Mouse (Mus musculus) spleen, adult 2 months (tissue): ENCODE measurements around the gene Grhl3. TPM values are rescaled to one million over a fixed set of nuclear protein-coding genes. Genes with fewer than 3 reads are reported as not detected.

ENCODE experiments used
- DNase-seq, 2 experiments: peaks; one replicate each; pipeline versions ENCODE4 v3.0.0 to v3.0.0-alpha.2; 2012 to 2021; ENCODE audit warnings: low spot score in 2 of 2, low read depth in 1 of 2
- H3K27ac ChIP-seq: fragments of 200-500 bp; 2 replicates; pipeline ENCODE4 v1.5.1; 2012; ENCODE audit warnings: low read length, inconsistent platforms; ENCODE audit not compliant: insufficient read depth
- H3K27me3 ChIP-seq: fragments of 200-500 bp; 2 replicates; pipeline ENCODE4 v1.6.1; 2012; ENCODE audit warnings: mild to moderate bottlenecking, moderate library complexity, low read length, inconsistent platforms; ENCODE audit not compliant: control insufficient read depth, insufficient read depth
- H3K36me3 ChIP-seq: fragments of 200-500 bp; 2 replicates; pipeline ENCODE4 v1.6.1; 2012; ENCODE audit warnings: mild to moderate bottlenecking, low read length, inconsistent platforms; ENCODE audit not compliant: control insufficient read depth, insufficient read depth
- H3K4me1 ChIP-seq: fragments of 200-500 bp; 2 replicates; pipeline ENCODE4 v1.6.1; 2011; ENCODE audit warnings: inconsistent platforms; ENCODE audit not compliant: control insufficient read depth, insufficient read depth, insufficient read length
- H3K4me3 ChIP-seq: fragments of 200-500 bp; 2 replicates; pipeline ENCODE4 v1.5.1; 2011; ENCODE audit warnings: mild to moderate bottlenecking, inconsistent platforms; ENCODE audit not compliant: insufficient read depth, insufficient read length; ENCODE audit errors: extremely low read depth
- CTCF ChIP-seq: fragments of 200-500 bp; IDR thresholded peaks from 2 replicates; pipeline ENCODE4 v1.5.1; 2011; ENCODE audit warnings: mild to moderate bottlenecking, inconsistent platforms; ENCODE audit not compliant: insufficient read depth, insufficient read length, insufficient replicate concordance; ENCODE audit errors: extremely low read depth
- POLR2A ChIP-seq: fragments of 200-500 bp; IDR thresholded peaks from 2 replicates; pipeline ENCODE4 v1.6.1; 2011; ENCODE audit warnings: low read depth, low read length, inconsistent platforms
- WGBS: fragments of 180-500 bp; shearing (Covaris S2); methylation state at CpG from one replicate; pipeline ENCODE4 v1.1.7; 2018; 5-methylcytosine and 5-hydroxymethylcytosine counted together
- polyA plus RNA-seq: library from polyadenylated mRNA; depleted of rRNA; stranded (reverse); fragments of >200 nt; gene quantifications from 2 replicates; pipeline ENCODE4 v1.2.3, GENCODE M21; 2012

Grhl3 gene
- polyA plus RNA-seq, 1 experiment: 0.12 TPM

DNA sequence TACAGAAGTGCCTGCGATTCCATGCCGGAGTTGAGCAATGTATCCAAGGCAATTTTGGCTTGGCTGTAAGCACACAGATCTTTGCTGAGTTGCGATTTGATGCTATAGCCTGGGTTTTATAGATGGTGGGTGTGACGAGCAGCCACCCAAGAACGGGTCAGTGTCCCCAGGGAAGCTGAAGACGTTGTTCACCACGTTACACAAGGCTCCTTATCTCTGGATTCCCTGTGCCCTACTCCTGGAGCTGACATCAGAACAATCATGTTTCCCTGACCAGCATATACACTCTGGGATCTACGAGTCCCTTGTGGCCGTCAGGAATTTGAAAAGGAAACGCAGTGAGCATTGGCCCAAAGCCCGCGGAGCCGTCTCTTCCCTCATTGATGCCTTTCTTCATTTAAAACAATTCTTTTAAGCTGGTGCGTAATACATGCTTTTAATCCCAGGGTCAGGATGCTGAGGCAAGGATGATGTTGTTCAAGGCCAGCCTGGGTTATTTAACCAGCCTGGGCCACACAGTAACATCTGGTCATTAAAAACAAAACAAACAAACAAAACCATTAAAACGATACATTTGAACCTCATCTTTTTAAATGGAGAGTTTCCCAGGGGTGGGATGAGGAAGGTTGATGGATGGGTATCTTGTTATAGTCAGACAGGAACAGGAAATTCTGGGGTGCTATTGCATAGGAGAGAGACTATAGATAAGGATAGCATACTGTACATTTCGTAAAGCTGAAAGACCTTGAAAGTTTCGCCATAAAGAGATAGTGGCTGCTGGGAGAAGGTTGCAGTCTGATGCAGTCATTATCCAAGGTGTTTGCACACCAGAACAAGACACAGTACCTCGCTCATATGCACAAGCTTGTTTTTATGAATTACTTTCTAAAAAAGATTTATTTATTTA is 34.8 kb upstream of the Grhl3 start:
- Histone ChIP-seq H3K4me1 (no peaks in the 10 kb centered on the region), H3K27me3 (no peaks in the 10 kb centered on the region), H3K27ac (no peak overlapping the region), H3K4me3 (no peak overlapping the region), H3K36me3 (no peaks in the 10 kb centered on the region)
- 80% methylated on average over 18 of the region's 18 CpGs for WGBS
- no peak for DNase-seq
- TF ChIP-seq CTCF (no peak), POLR2A (no peak)

- WGBS: 88% methylated on average over 7 of the region's 7 CpGs
- no peaks in the 10 kb centered on the region for H3K36me3 ChIP-seq
- TF ChIP-seq POLR2A (no peak), CTCF (no peak)
- no peak overlapping the region for H3K4me3 ChIP-seq
- no peak overlapping the region for H3K27ac ChIP-seq
- DNase-seq: no peak
- H3K4me1 ChIP-seq: no peaks in the 10 kb centered on the region
- no peaks in the 10 kb centered on the region for H3K27me3 ChIP-seq
Observed at GRCm38 (mm10) chr4:135606271-135606670, 32.8 kb upstream of the Grhl3 start.

GRCm38 (mm10) chr4:135601530-135601929 is 28.1 kb upstream of the Grhl3 start:
- no peak overlapping the region for H3K4me3 ChIP-seq
- no peaks in the 10 kb centered on the region for H3K4me1 ChIP-seq
- no peaks in the 10 kb centered on the region for H3K27me3 ChIP-seq
- DNase-seq: no peak
- H3K36me3 ChIP-seq: no peaks in the 10 kb centered on the region
- 89% methylated on average over 3 of the region's 3 CpGs for WGBS
- H3K27ac ChIP-seq: no peak overlapping the region
- TF ChIP-seq POLR2A (no peak), CTCF (no peak)

DNA sequence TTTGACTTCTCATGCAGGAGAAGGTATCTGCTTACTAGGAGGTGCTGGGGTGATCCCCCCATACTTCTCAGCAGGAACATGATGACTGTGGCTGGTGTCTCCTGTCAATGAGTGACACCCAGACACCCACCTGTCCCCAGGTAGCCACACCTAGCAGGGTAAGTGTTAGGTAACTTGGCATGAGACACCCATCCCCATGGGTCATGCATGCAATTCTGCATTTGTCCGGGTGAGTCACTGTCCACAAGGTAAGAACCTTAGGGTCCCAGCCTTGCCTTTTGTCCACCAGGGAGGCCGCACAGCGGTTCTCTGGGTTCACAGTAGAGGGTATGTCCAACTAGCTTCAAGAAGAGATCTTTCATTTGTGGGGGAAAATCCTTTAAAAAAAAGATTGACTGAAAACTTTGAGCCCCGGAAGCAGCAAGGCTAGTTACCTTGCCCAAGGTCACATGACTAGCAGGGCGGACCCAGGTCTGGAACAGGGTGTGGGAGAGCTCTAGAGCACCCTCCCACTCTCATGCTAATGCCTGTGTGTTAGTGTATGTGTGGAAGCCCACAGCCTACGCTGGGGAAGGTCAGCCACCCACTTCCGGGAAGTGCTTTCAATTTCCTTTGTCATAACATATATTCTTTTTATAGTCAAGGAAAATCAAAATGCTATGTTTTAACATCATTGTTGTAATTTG is 26.2 kb upstream of the Grhl3 start:
- H3K4me3 ChIP-seq: no peak overlapping the region
- no peak overlapping the region for H3K27ac ChIP-seq
- no peaks in the 10 kb centered on the region for H3K27me3 ChIP-seq
- TF ChIP-seq POLR2A (no peak), CTCF (no peak)
- H3K4me1 ChIP-seq: no peaks in the 10 kb centered on the region
- WGBS: 80% methylated on average over 7 of the region's 7 CpGs
- H3K36me3 ChIP-seq: no peaks in the 10 kb centered on the region
- DNase-seq: no peak

DNA sequence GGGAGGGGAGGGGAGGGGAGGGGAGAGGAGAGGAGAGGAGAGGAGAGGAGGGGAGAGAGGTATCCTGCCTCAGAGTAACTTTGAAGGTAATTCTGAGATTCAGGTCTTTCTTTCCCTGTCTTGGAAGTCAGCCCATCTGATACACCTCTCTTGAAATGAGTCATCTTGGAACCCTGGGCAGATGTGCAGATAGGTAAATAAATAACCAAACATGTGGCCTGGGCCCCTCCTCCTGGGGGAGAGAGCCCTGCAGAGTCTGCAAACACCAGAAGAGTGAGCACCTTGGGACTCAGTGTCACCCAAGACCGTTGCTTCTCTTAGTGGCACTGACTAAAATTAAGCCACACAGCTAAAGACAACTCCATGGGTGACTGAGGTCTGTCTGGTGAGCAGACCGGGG is 25.6 kb upstream of the Grhl3 start:
- Histone ChIP-seq H3K36me3 (no peaks in the 10 kb centered on the region), H3K4me1 (no peaks in the 10 kb centered on the region), H3K4me3 (no peak overlapping the region), H3K27me3 (no peaks in the 10 kb centered on the region), H3K27ac (no peak overlapping the region)
- WGBS: 63% methylated on average over 1 of the region's 2 CpGs
- DNase-seq: no peak
- TF ChIP-seq POLR2A (no peak), CTCF (no peak)

DNA sequence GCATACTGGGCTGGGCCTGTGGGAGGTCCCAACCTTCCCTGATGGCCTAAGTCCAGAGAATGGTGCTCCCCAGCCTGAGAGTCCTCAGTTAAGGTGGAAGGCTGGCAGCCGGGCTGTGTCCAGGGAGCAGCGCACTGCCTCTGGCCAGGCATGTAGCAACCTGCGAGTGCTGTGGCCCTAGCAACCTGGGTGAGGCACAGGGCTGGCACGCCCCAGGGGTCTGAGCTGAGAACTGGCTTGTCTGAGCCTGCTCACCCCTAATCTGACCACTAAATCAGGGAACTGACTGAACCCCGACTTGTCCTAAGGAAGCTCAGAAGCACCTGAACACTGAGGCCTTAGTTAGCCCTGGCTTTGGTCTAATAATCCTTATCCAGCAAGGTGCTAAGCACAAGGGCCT is 24.1 kb upstream of the Grhl3 start:
- TF ChIP-seq CTCF (no peak), POLR2A (no peak)
- no peak overlapping the region for H3K4me3 ChIP-seq
- H3K4me1 ChIP-seq: no peaks in the 10 kb centered on the region
- 83% methylated on average over 5 of the region's 5 CpGs for WGBS
- no peaks in the 10 kb centered on the region for H3K27me3 ChIP-seq
- H3K27ac ChIP-seq: no peak overlapping the region
- H3K36me3 ChIP-seq: no peaks in the 10 kb centered on the region
- DNase-seq: no peak

DNA sequence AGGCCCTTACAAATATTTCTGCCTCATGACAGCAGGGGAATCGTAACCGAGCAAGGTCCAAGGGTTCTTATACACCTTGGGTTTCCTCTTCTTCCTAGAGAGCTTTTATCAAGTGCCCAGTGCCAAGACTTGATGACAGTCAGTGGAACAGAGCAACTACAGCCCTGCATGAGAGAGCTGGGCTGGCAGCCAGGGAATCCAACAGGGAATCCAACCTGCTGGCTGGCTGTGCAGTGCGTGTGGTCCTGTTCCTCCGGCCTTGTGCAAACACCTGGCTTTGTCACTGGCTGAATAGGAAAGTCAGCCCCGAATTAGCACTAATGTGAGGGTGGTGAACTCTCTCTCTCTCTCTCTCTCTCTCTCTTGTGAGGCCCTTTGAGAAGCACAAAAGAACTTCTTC is 22.5 kb upstream of the Grhl3 start:
- H3K4me3 ChIP-seq: no peak overlapping the region
- no peaks in the 10 kb centered on the region for H3K27me3 ChIP-seq
- 80% methylated on average over 5 of the region's 5 CpGs for WGBS
- TF ChIP-seq CTCF (no peak), POLR2A (no peak)
- H3K27ac ChIP-seq: no peak overlapping the region
- H3K36me3 ChIP-seq: no peaks in the 10 kb centered on the region
- DNase-seq: no peak
- no peaks in the 10 kb centered on the region for H3K4me1 ChIP-seq
